In genomic region chr15:78592452-78592968, GRCm38 (mm10) we compare ENCODE assay signal across 26 mouse cellular contexts. TPM values are rescaled to one million over a fixed set of nuclear protein-coding genes. Genes with fewer than 3 reads are reported as not detected.
DNase-seq lines count a peak whose midpoint lies in the region; TF ChIP-seq lines count a peak whose summit lies in the region.
"Had no signal": no experiment of that assay in that cellular context is flagged by ENCODE, and none has a peak within 500 bp of the region (broad histone marks: within the 10 kb centered on the region; RNA-seq: fewer than 3 reads in every experiment).

No protein-coding gene starts in this region.

- peak; percentile 45 for DNase-seq in thymus, postnatal 4 days
- DNase-seq in thymus, adult 2 months = no peak
- DNase-seq in ES-CJ7 (ENCODE audit: low read depth, low spot score) = peak; percentile 44
- DNase-seq in right cerebral cortex, postnatal 4 days = no peak
- DNase-seq in kidney, adult 9 months = no peak
- DNase-seq in adrenal gland, adult 8-10 months = no peak
- DNase-seq: adrenal gland, postnatal 25 days; cerebellum, adult 8-10 months; cerebellum, postnatal 25 days; gastrocnemius, adult 2 months; gastrocnemius, postnatal 36 days; heart, postnatal 4 days; kidney, adult 11 months; kidney, postnatal 36 days; midbrain, embryonic 14.5 days had no signal

- 68% methylated on average over 14 of the region's 14 CpGs for WGBS in thymus, adult 2 months

- no peaks in the 10 kb centered on the region for H3K36me3 ChIP-seq in thymus, adult 2 months (ENCODE audit: control insufficient read depth, insufficient read depth, low read length)
- H3K36me3 ChIP-seq: hindbrain, embryonic 13.5 days; kidney, embryonic 15.5 days; limb, embryonic 13.5 days had no signal

- no peak overlapping the region; the same call in 1 of the 2 replicates for H3K27ac ChIP-seq in thymus, adult 2 months (ENCODE audit: control insufficient read depth, insufficient read depth, low read length)
- H3K27ac ChIP-seq in bone marrow macrophage, adult 2 months (ENCODE audit: insufficient read depth, low read depth, low read length) = peak overlapping the region; percentile 78; the same call in 1 of the 2 replicates
- H3K27ac ChIP-seq: gastrocnemius, adult 2 months; hindbrain, embryonic 13.5 days; kidney, embryonic 15.5 days; layer of hippocampus, adult 2 months; limb, embryonic 13.5 days; stomach, postnatal 0 days had no signal

- H3K4me1 ChIP-seq in thymus, adult 2 months (replicated peaks; ENCODE audit: control insufficient read depth, insufficient read depth, low read length) = peaks cover 61% of the 10 kb centered on the region
- peaks cover 70% of the 10 kb centered on the region for H3K4me1 ChIP-seq in bone marrow macrophage, adult 2 months (ENCODE audit: control insufficient read depth, insufficient read depth, low read length)

- no peaks in the 10 kb centered on the region for H3K27me3 ChIP-seq in thymus, adult 2 months (ENCODE audit: control insufficient read depth, insufficient read depth, low read length)
- H3K27me3 ChIP-seq: kidney, embryonic 15.5 days; limb, embryonic 13.5 days; megakaryocyte, embryonic 14.5 days had no signal

- no peak for TF ChIP-seq CTCF in thymus, adult 2 months (IDR thresholded peaks at IDR 0.05; ENCODE audit: borderline replicate concordance, control insufficient read depth, extremely low read depth, insufficient read depth, low read length, poor library complexity)
- no peak for TF ChIP-seq CTCF in bone marrow macrophage, adult 2 months (IDR thresholded peaks at IDR 0.05; ENCODE audit: low read depth, low read length)

- no peak for TF ChIP-seq POLR2A in thymus, adult 2 months (IDR thresholded peaks at IDR 0.05; ENCODE audit: control insufficient read depth, extremely low read depth, insufficient read depth, low read length, poor library complexity)
- TF ChIP-seq POLR2A in bone marrow macrophage, adult 2 months (IDR thresholded peaks at IDR 0.05; ENCODE audit: borderline replicate concordance, low read depth, low read length) = no peak

- H3K4me3 ChIP-seq in thymus, adult 2 months (ENCODE audit: control insufficient read depth, insufficient read depth, low read length) = no peak overlapping the region
- H3K4me3 ChIP-seq in bone marrow macrophage, adult 2 months (ENCODE audit: insufficient read depth, low read length) = no peak overlapping the region
- H3K4me3 ChIP-seq: gastrocnemius, adult 2 months; hindbrain, embryonic 13.5 days; kidney, embryonic 15.5 days; layer of hippocampus, adult 2 months; limb, embryonic 13.5 days had no signal

RNA-seq across cellular contexts. Expression of gene Cyth4, which starts 4.3 kb away (rescaled TPM):
- 81.1 and 83.6 TPM in 2 replicates for polyA plus RNA-seq in thymus, adult 2 months (2012; rRNA removed)
- polyA plus RNA-seq in bone marrow macrophage, adult 2 months (2012; ENCODE audit: insufficient read depth, insufficient read length, missing spikeins) = 382 and 398 TPM in 2 replicates
- 10 to 100 TPM in 2 of 4 experiments, 1 to 10 TPM in 2; 8.1 to 21.3 (median 14.8) TPM for total RNA-seq in adrenal gland, adult 8-10 months (2022)

RNA-seq across cellular contexts. Expression of gene Rac2, which starts 19.9 kb away (rescaled TPM):
- 1,833 and 1,914 TPM in 2 replicates for polyA plus RNA-seq in thymus, adult 2 months (2012; rRNA removed)
- 440 and 552 TPM in 2 replicates for polyA plus RNA-seq in bone marrow macrophage, adult 2 months (2012; ENCODE audit: insufficient read depth, insufficient read length, missing spikeins)
- total RNA-seq in adrenal gland, adult 8-10 months (2022) = 10 to 100 TPM in 2 of 4 experiments, 1 to 10 TPM in 2; 4.2 to 19.0 (median 7.7) TPM

RNA-seq across cellular contexts. Expression of gene Sstr3, which starts 48.0 kb away (rescaled TPM):
- polyA plus RNA-seq in thymus, adult 2 months (2012; rRNA removed) = 1.6 and 2.2 TPM in 2 replicates
- not detected in 2 replicates for polyA plus RNA-seq in bone marrow macrophage, adult 2 months (2012; ENCODE audit: insufficient read depth, insufficient read length, missing spikeins)
- total RNA-seq in adrenal gland, adult 8-10 months (2022) = under 1 TPM; 0.31 to 0.91 (median 0.49) TPM
- total RNA-seq: gastrocnemius, postnatal 36 days; heart, adult 18-20 months had no signal
- polyA plus RNA-seq: embryonic facial prominence, embryonic 11.5 days; heart, embryonic 16.5 days; limb, embryonic 13.5 days; liver, embryonic 11.5 days had no signal

Comparison
In these comparisons a context has a peak if more than half of its experiments do, and no peak if none do; other contexts are left out.
1. DNase-seq: peak in thymus, postnatal 4 days (single experiment) and ES-CJ7 (single experiment); none in thymus, adult 2 months (single experiment), right cerebral cortex, postnatal 4 days (single experiment), kidney, adult 9 months (single experiment) and adrenal gland, adult 8-10 months (single experiment).